Mouse (Mus musculus) liver, adult 2 months (tissue): Measurements from ENCODE around the gene Lrrc23.

Source experiments
- CTCF ChIP-seq: fragments of 200-500 bp; IDR thresholded peaks from 2 replicates; pipeline ENCODE4 v1.5.1; 2011; ENCODE audit warnings: low read depth, low read length, control low read depth
- POLR2A ChIP-seq: fragments of 200-500 bp; IDR thresholded peaks from 2 replicates; pipeline ENCODE4 v1.6.1; 2011; ENCODE audit warnings: low read length, control low read depth; ENCODE audit not compliant: insufficient read depth; ENCODE audit errors: extremely low read depth

DNA sequence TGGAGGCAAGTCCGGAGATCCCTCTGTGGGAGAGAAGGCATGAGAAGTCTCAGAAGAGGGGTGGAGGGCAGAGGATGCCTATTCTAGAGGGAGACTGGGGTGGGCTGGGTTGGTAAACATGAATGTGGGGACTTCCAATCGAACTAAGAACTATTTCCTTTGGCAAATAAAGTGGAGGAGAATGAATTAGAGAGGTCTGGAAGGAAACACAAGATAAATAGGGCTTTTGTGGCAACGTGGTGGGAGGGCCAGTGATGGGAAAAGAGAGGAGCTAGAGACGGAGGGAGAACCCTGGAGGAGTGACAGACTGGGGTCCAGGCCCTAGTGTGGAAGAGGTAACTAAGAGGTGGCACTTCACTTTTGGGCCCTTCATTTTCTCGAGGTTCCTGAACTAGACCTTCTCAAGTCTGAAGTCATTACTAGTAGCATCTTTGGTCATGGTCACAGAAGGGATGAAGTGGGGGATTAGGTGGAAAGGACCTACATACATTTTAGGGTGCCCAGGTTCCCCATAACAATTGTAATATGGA lies 22.1 kb downstream of the Lrrc23 start:
- TF ChIP-seq CTCF (no peak), POLR2A (no peak)
